Mouse (Mus musculus): ENCODE measurements around the gene Gm49384.

DNA sequence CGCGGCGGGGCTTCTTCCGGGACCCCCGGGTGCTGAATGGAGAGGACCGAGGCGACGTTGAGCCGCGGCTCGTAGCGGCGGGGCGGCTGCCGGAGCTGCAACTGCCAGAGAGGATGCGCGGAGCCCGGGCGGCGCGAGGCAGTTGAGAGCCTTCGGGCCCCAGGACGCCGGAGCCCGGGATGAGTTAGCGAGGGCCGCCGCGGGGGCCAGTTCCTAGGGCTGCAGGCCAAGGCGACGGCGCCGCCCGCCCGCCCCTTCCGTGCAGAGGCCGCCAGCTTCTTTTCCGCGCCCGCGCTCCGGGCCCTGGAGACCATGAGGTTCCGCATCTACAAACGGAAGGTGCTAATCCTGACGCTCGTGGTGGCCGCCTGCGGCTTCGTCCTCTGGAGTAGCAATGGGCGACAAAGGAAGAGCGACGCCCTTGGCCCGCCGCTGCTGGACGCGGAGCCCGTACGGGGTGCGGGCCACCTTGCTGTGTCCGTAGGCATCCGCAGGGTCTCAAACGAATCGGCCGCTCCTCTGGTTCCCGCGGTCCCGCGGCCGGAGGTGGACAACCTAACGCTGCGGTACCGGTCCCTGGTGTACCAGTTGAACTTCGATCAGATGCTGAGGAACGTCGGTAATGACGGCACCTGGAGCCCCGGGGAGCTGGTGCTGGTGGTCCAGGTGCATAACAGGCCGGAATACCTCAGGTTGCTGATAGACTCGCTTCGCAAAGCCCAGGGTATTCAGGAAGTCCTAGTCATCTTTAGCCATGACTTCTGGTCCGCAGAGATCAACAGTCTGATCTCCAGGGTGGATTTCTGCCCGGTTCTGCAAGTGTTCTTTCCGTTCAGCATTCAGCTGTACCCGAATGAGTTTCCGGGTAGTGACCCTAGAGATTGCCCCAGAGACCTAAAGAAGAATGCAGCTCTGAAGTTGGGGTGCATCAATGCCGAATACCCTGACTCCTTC lies 19.4 kb downstream of the Gm49384 start:
- TF ChIP-seq CTCF (IDR thresholded peaks at IDR 0.05; ENCODE audit: extremely low read depth, insufficient read depth, insufficient read length, insufficient replicate concordance), result no peak
- TF ChIP-seq POLR2A (IDR thresholded peaks at IDR 0.05; ENCODE audit: low read depth, low read length), result no peak

Data from spleen, adult 2 months (tissue).